Mouse (Mus musculus) embryonic facial prominence, embryonic 15.5 days (tissue): ENCODE data around the gene Grin3b. TPM values are rescaled to one million over a fixed set of nuclear protein-coding genes. Genes with fewer than 3 reads are reported as not detected.

ENCODE experiments used
- ATAC-seq: fragments of 200-750 bp; cut with Nextera tagmentation; 2 replicates; pipeline ENCODE4 v1.8.0; 2017; ENCODE audit warnings: low read depth, moderate TSS enrichment; ENCODE audit not compliant: insufficient number of reproducible peaks, low FRiP score, low TSS enrichment
- H3K27ac ChIP-seq: fragments of 300-500 bp; sonication (generic); replicated peaks from 2 replicates; pipeline ENCODE4 v1.5.1; 2015; ENCODE audit warnings: mild to moderate bottlenecking, inconsistent platforms
- H3K27me3 ChIP-seq: fragments of 300-500 bp; sonication (generic); 2 replicates; pipeline ENCODE4 v1.6.1; 2015; ENCODE audit warnings: inconsistent platforms
- H3K36me3 ChIP-seq: fragments of 300-500 bp; sonication (generic); 2 replicates; pipeline ENCODE4 v1.6.1; 2015; ENCODE audit warnings: mild to moderate bottlenecking, inconsistent platforms
- H3K4me1 ChIP-seq: fragments of 300-500 bp; sonication (generic); 2 replicates; pipeline ENCODE4 v1.6.1; 2015; ENCODE audit warnings: inconsistent platforms
- H3K4me2 ChIP-seq: fragments of 300-500 bp; sonication (generic); replicated peaks from 2 replicates; pipeline ENCODE4 v1.6.1; 2015; ENCODE audit warnings: mild to moderate bottlenecking, inconsistent platforms
- H3K4me3 ChIP-seq: fragments of 300-500 bp; sonication (generic); replicated peaks from 2 replicates; pipeline ENCODE4 v1.5.1; 2015; ENCODE audit warnings: mild to moderate bottlenecking, inconsistent platforms
- H3K9ac ChIP-seq: fragments of 300-500 bp; sonication (generic); 2 replicates; pipeline ENCODE4 v1.6.1; 2015; ENCODE audit warnings: inconsistent platforms
- H3K9me3 ChIP-seq: fragments of 300-500 bp; sonication (generic); replicated peaks from 2 replicates; pipeline ENCODE4 v1.6.1; 2016; ENCODE audit warnings: inconsistent platforms
- WGBS: fragments of 180-500 bp; shearing (Covaris S2); methylation state at CpG from one replicate; pipeline ENCODE4 v1.1.7; 2015; 5-methylcytosine and 5-hydroxymethylcytosine counted together
- polyA plus RNA-seq: library from polyadenylated mRNA; unstranded; fragments of >200 nt; fragmentation: Nextera tagmentation; extraction: Ambion mirVana; gene quantifications from 2 replicates; pipeline ENCODE4 v1.2.1, GENCODE M21; 2015

Grin3b gene
- polyA plus RNA-seq, 1 experiment from 2014 or later: 0.63 TPM

- Histone ChIP-seq H3K4me2 (0 out of 2 replicates have a peak overlapping the region, but pooled peaks have one; percentile 93), H3K4me1 (peaks cover 51% of the 10 kb centered on the region), H3K27ac (peak overlapping the region; percentile 4; the same call in 1 of the 2 replicates), H3K4me3 (no peak overlapping the region; the same call in 1 of the 2 replicates), H3K9ac (no peak overlapping the region), H3K9me3 (no peaks in the 10 kb centered on the region), H3K27me3 (no peaks in the 10 kb centered on the region), H3K36me3 (peaks cover 53% of the 10 kb centered on the region)
- WGBS: 72% methylated on average over 12 of the region's 12 CpGs
- no peak for ATAC-seq
These were observed 20.6 kb downstream of the Grin3b start for GRCm38 (mm10) chr10:79991099-79991498.

GRCm38 (mm10) chr10:79991548-79991947 is 21.0 kb downstream of the Grin3b start:
- 0 out of 2 replicates have a peak overlapping the region, but pooled peaks have one; percentile 93 for H3K4me2 ChIP-seq
- no peak overlapping the region for H3K9ac ChIP-seq
- ATAC-seq: no peak
- H3K27ac ChIP-seq: no peak overlapping the region
- peaks cover 53% of the 10 kb centered on the region for H3K36me3 ChIP-seq
- peaks cover 47% of the 10 kb centered on the region for H3K4me1 ChIP-seq
- H3K9me3 ChIP-seq: no peaks in the 10 kb centered on the region
- no peak overlapping the region for H3K4me3 ChIP-seq
- WGBS: 87% methylated on average over 6 of the region's 6 CpGs
- H3K27me3 ChIP-seq: no peaks in the 10 kb centered on the region

- Histone ChIP-seq H3K27me3 (no peaks in the 10 kb centered on the region), H3K4me1 (peaks cover 41% of the 10 kb centered on the region), H3K4me2 (no peak overlapping the region), H3K9ac (no peak overlapping the region), H3K36me3 (peaks cover 53% of the 10 kb centered on the region), H3K4me3 (no peak overlapping the region), H3K27ac (no peak overlapping the region; the same call in 1 of the 2 replicates), H3K9me3 (no peaks in the 10 kb centered on the region)
- ATAC-seq: no peak
- 77% methylated on average over 16 of the region's 16 CpGs for WGBS
These were observed 24.0 kb downstream of the Grin3b start for GRCm38 (mm10) chr10:79994397-79995115.

- 69% methylated on average over 1 of the region's 1 CpGs for WGBS
These were observed 25.1 kb downstream of the Grin3b start for GRCm38 (mm10) chr10:79995636-79996035.

GRCm38 (mm10) chr10:79996272-79997033 is 25.9 kb downstream of the Grin3b start, which contains the start of gene Abca7:
Gene Abca7, plus strand, starts transcription at chr10:79996494.
- under 1% methylated on average over 34 of the region's 34 CpGs for WGBS
- H3K4me2 ChIP-seq: peak within 1 kb of the TSS; percentile 88
- ATAC-seq: peak; percentile 89

More at GRCm38 (mm10) chr10:79995636-79996035, 25.1 kb downstream of the Grin3b start:
- Histone ChIP-seq H3K4me2 (peak overlapping the region; percentile 88; the same call in 1 of the 2 replicates), H3K27me3 (no peaks in the 10 kb centered on the region), H3K9ac (no peak overlapping the region), H3K9me3 (no peaks in the 10 kb centered on the region), H3K36me3 (peaks cover 53% of the 10 kb centered on the region), H3K4me3 (no peak overlapping the region; the same call in 1 of the 2 replicates), H3K4me1 (peaks cover 33% of the 10 kb centered on the region), H3K27ac (peak overlapping the region; percentile 73; the same call in 1 of the 2 replicates)
- no peak for ATAC-seq

GRCm38 (mm10) chr10:79997034-79997760 is 26.7 kb downstream of the Grin3b start:
- H3K9ac ChIP-seq: 0 out of 2 replicates have a peak overlapping the region, but pooled peaks have one; percentile 19
- H3K4me1 ChIP-seq: peaks cover 31% of the 10 kb centered on the region
- peak overlapping the region; percentile 73 for H3K27ac ChIP-seq
- peak overlapping the region; percentile 88 for H3K4me2 ChIP-seq
- peak; percentile 44 for ATAC-seq
- peak overlapping the region; percentile 54 for H3K4me3 ChIP-seq
- H3K36me3 ChIP-seq: peaks cover 37% of the 10 kb centered on the region
- H3K27me3 ChIP-seq: no peaks in the 10 kb centered on the region
- under 1% methylated on average over 35 of the region's 35 CpGs for WGBS
- no peaks in the 10 kb centered on the region for H3K9me3 ChIP-seq

More at GRCm38 (mm10) chr10:79996272-79997033, 25.9 kb downstream of the Grin3b start, which contains the start of gene Abca7:
- no peaks in the 10 kb centered on the region for H3K27me3 ChIP-seq
- H3K4me1 ChIP-seq: peaks cover 28% of the 10 kb centered on the region
- H3K4me3 ChIP-seq: peak within 1 kb of the TSS; percentile 54
- peak within 1 kb of the TSS; percentile 19; the same call in 1 of the 2 replicates for H3K9ac ChIP-seq
- H3K36me3 ChIP-seq: peaks cover 45% of the 10 kb centered on the region
- H3K27ac ChIP-seq: peak within 1 kb of the TSS; percentile 73
- no peaks in the 10 kb centered on the region for H3K9me3 ChIP-seq

GRCm38 (mm10) chr10:79997819-79998218 is 27.3 kb downstream of the Grin3b start:
- H3K27me3 ChIP-seq: no peaks in the 10 kb centered on the region
- no peak overlapping the region for H3K9ac ChIP-seq
- WGBS: 12% methylated on average over 15 of the region's 15 CpGs
- H3K4me3 ChIP-seq: peak overlapping the region; percentile 54
- peaks cover 31% of the 10 kb centered on the region for H3K36me3 ChIP-seq
- no peak for ATAC-seq
- peak overlapping the region; percentile 88 for H3K4me2 ChIP-seq
- peaks cover 35% of the 10 kb centered on the region for H3K4me1 ChIP-seq
- no peaks in the 10 kb centered on the region for H3K9me3 ChIP-seq
- no peak overlapping the region for H3K27ac ChIP-seq

- no peak for ATAC-seq
- Histone ChIP-seq H3K27me3 (no peaks in the 10 kb centered on the region), H3K9me3 (no peaks in the 10 kb centered on the region), H3K4me2 (no peak overlapping the region), H3K27ac (peak overlapping the region; percentile 44; the same call in 1 of the 2 replicates), H3K4me3 (no peak overlapping the region), H3K4me1 (peaks cover 38% of the 10 kb centered on the region), H3K36me3 (no peaks in the 10 kb centered on the region), H3K9ac (no peak overlapping the region)
- 75% methylated on average over 9 of the region's 9 CpGs for WGBS
These were observed 31.4 kb downstream of the Grin3b start for GRCm38 (mm10) chr10:80001945-80002344.

- no peak for ATAC-seq
- 27% methylated on average over 21 of the region's 21 CpGs for WGBS
- 0 out of 2 replicates have a peak overlapping the region, but pooled peaks have one; percentile 5 for H3K27ac ChIP-seq
- H3K4me3 ChIP-seq: no peak overlapping the region
- H3K4me2 ChIP-seq: no peak overlapping the region
- H3K4me1 ChIP-seq: peaks cover 29% of the 10 kb centered on the region
- no peaks in the 10 kb centered on the region for H3K27me3 ChIP-seq
- H3K9me3 ChIP-seq: no peaks in the 10 kb centered on the region
- no peaks in the 10 kb centered on the region for H3K36me3 ChIP-seq
- H3K9ac ChIP-seq: no peak overlapping the region
These were observed 32.3 kb downstream of the Grin3b start for GRCm38 (mm10) chr10:80002829-80003228.

GRCm38 (mm10) chr10:80003374-80004232 is 33.1 kb downstream of the Grin3b start:
- no peaks in the 10 kb centered on the region for H3K27me3 ChIP-seq
- H3K9me3 ChIP-seq: no peaks in the 10 kb centered on the region
- no peak overlapping the region for H3K9ac ChIP-seq
- no peak overlapping the region for H3K4me3 ChIP-seq
- peaks cover 23% of the 10 kb centered on the region for H3K4me1 ChIP-seq
- WGBS: 52% methylated on average over 9 of the region's 9 CpGs
- no peak for ATAC-seq
- no peaks in the 10 kb centered on the region for H3K36me3 ChIP-seq
- no peak overlapping the region for H3K4me2 ChIP-seq
- H3K27ac ChIP-seq: peak overlapping the region; percentile 63
